Mouse (Mus musculus) CH12.LX (cell line): ENCODE results near the gene Atp6ap1l. TPM values are rescaled to one million over a fixed set of nuclear protein-coding genes. Genes with fewer than 3 reads are reported as not detected.
A peak's percentile ranks its signal among the peaks of the same experiment; 100 is the strongest.

Source experiments
- DNase-seq: peaks from one replicate; pipeline ENCODE4 v3.0.0-alpha.2; 2013; ENCODE audit errors: extremely low read depth
- H3K27ac ChIP-seq: 2 replicates; pipeline ENCODE4 v1.5.1; 2012; ENCODE audit warnings: low read depth, mild to moderate bottlenecking, control low read depth, moderate library complexity; ENCODE audit not compliant: insufficient read depth
- H3K27me3 ChIP-seq: replicated peaks from 2 replicates; pipeline ENCODE3; 2012; ENCODE audit warnings: inconsistent platforms
- H3K36me3 ChIP-seq, 2 experiments: replicated peaks in 1 of 2; 2 replicates each; pipeline versions ENCODE3 to v1.6.1; 2012; ENCODE audit warnings: inconsistent platforms in 1 of 2, low read length in 1 of 2, mild to moderate bottlenecking in 1 of 2, mixed read lengths in 1 of 2, moderate library complexity in 1 of 2; ENCODE audit not compliant: control insufficient read depth in 1 of 2, insufficient read depth in 1 of 2
- H3K4me1 ChIP-seq, 2 experiments: 2 replicates each; pipeline ENCODE4 v1.6.1; 2012; ENCODE audit warnings: inconsistent platforms in 1 of 2, moderate library complexity in 1 of 2; ENCODE audit not compliant: insufficient read depth in 2 of 2, control insufficient read depth in 1 of 2
- H3K4me2 ChIP-seq: 2 replicates; pipeline ENCODE4 v1.6.1; 2012; ENCODE audit warnings: low read depth, mild to moderate bottlenecking, control low read depth; ENCODE audit not compliant: poor library complexity, insufficient read depth, severe bottlenecking
- H3K4me3 ChIP-seq, 3 experiments: fragments of 150-350 bp in 1 of 3; sonication (generic) in 1 of 3; replicated peaks in 1 of 3; 2 replicates each; pipeline versions ENCODE3 to v1.5.1; 2011 to 2012; ENCODE audit warnings: low read depth in 2 of 3, low read length in 2 of 3, mild to moderate bottlenecking in 2 of 3, moderate library complexity in 2 of 3, control low read depth in 1 of 3, improper control_type of control experiment in 1 of 3, inconsistent platforms in 1 of 3, mixed read lengths in 1 of 3; ENCODE audit not compliant: poor library complexity in 1 of 3
- H3K79me2 ChIP-seq: replicated peaks from 2 replicates; pipeline ENCODE4 v1.6.1; 2012; ENCODE audit warnings: mild to moderate bottlenecking, moderate library complexity; ENCODE audit not compliant: control insufficient read depth, poor library complexity, insufficient read depth, severe bottlenecking; ENCODE audit errors: extremely low read depth
- H3K9ac ChIP-seq: 2 replicates; pipeline ENCODE4 v1.6.1; 2012; ENCODE audit warnings: low read depth, mild to moderate bottlenecking, control low read depth, moderate library complexity; ENCODE audit not compliant: insufficient read depth
- H3K9me3 ChIP-seq: replicated peaks from 2 replicates; pipeline ENCODE3; 2012; ENCODE audit warnings: low read length, inconsistent platforms, mixed read lengths
- BHLHE40 ChIP-seq: IDR thresholded peaks from 2 replicates; pipeline ENCODE4 v1.6.1; 2011; ENCODE audit warnings: mild to moderate bottlenecking, low read depth, low read length, improper control_type of control experiment
- CHD1 ChIP-seq: IDR thresholded peaks from 2 replicates; pipeline ENCODE4 v1.6.1; 2012; ENCODE audit warnings: low read depth, low read length, improper control_type of control experiment, inconsistent platforms
- CHD2 ChIP-seq: IDR thresholded peaks from 2 replicates; pipeline ENCODE4 v1.6.1; 2011; ENCODE audit warnings: low read length, improper control_type of control experiment
- CTCF ChIP-seq, 2 experiments: IDR thresholded peaks in 1 of 2; conservative IDR thresholded peaks in 1 of 2; 2 replicates each; pipeline ENCODE4 v1.5.1; 2011 to 2012; ENCODE audit warnings: low read depth in 2 of 2, low read length in 2 of 2, improper control_type of control experiment in 1 of 2, inconsistent platforms in 1 of 2, mild to moderate bottlenecking in 1 of 2, moderate library complexity in 1 of 2
- E2F4 ChIP-seq: IDR thresholded peaks from 2 replicates; pipeline ENCODE4 v1.6.1; 2011; ENCODE audit warnings: low read depth, low read length, improper control_type of control experiment; ENCODE audit not compliant: insufficient replicate concordance
- ELF1 ChIP-seq: IDR thresholded peaks from 2 replicates; pipeline ENCODE4 v1.6.1; 2014; ENCODE audit warnings: low read depth, mild to moderate bottlenecking, inconsistent platforms, low read length, improper control_type of control experiment
- GABPA ChIP-seq: IDR thresholded peaks from 2 replicates; pipeline ENCODE4 v1.6.1; 2012; ENCODE audit warnings: low read depth, low read length, improper control_type of control experiment, inconsistent platforms; ENCODE audit not compliant: insufficient replicate concordance
- HCFC1 ChIP-seq: IDR thresholded peaks from 2 replicates; pipeline ENCODE4 v1.6.1; 2012; ENCODE audit warnings: low read depth, mild to moderate bottlenecking, inconsistent platforms, low read length, improper control_type of control experiment
- JUN ChIP-seq: IDR thresholded peaks from 2 replicates; pipeline ENCODE4 v1.6.1; 2011; ENCODE audit warnings: low read depth, mild to moderate bottlenecking, low read length, improper control_type of control experiment, moderate library complexity; ENCODE audit not compliant: insufficient read depth
- JUND ChIP-seq: conservative IDR thresholded peaks from 2 replicates; pipeline ENCODE4 v1.6.1; 2011; ENCODE audit warnings: low read depth, low read length, improper control_type of control experiment
- MAX ChIP-seq: IDR thresholded peaks from 2 replicates; pipeline ENCODE4 v1.6.1; 2011; ENCODE audit warnings: low read length, improper control_type of control experiment
- MAZ ChIP-seq: IDR thresholded peaks from 2 replicates; pipeline ENCODE4 v1.6.1; 2012; ENCODE audit warnings: low read depth, mild to moderate bottlenecking, inconsistent platforms, low read length, improper control_type of control experiment, moderate library complexity
- MXI1 ChIP-seq: IDR thresholded peaks from 2 replicates; pipeline ENCODE4 v1.6.1; 2011; ENCODE audit warnings: mild to moderate bottlenecking, low read depth, low read length, improper control_type of control experiment
- MYC ChIP-seq: IDR thresholded peaks from 2 replicates; pipeline ENCODE4 v1.6.1; 2011; ENCODE audit warnings: low read depth, mild to moderate bottlenecking, improper control_type of control experiment, low read length
- NELFE ChIP-seq: IDR thresholded peaks from 2 replicates; pipeline ENCODE4 v1.6.1; 2011; ENCODE audit warnings: low read depth, low read length, improper control_type of control experiment
- PAX5 ChIP-seq: IDR thresholded peaks from 2 replicates; pipeline ENCODE4 v1.6.1; 2012; ENCODE audit warnings: low read length, inconsistent platforms, mixed read lengths
- POLR2AphosphoS2 ChIP-seq: IDR thresholded peaks from 2 replicates; pipeline ENCODE4 v1.6.1; 2011; ENCODE audit warnings: low read depth, low read length, improper control_type of control experiment
- TCF12 ChIP-seq: IDR thresholded peaks from 2 replicates; pipeline ENCODE4 v1.6.1; 2014; ENCODE audit warnings: low read depth, mild to moderate bottlenecking, inconsistent platforms, low read length, improper control_type of control experiment
- USF1 ChIP-seq: IDR thresholded peaks from 2 replicates; pipeline ENCODE4 v1.6.1; 2014; ENCODE audit warnings: low read depth, mild to moderate bottlenecking, inconsistent platforms, low read length, improper control_type of control experiment
- ZMIZ1 ChIP-seq: IDR thresholded peaks from 2 replicates; pipeline ENCODE4 v1.6.1; 2012; ENCODE audit warnings: low read depth, mild to moderate bottlenecking, inconsistent platforms, low read length, improper control_type of control experiment
- ZNF384 ChIP-seq: IDR thresholded peaks from 2 replicates; pipeline ENCODE4 v1.6.1; 2012; ENCODE audit warnings: low read depth, low read length, improper control_type of control experiment, inconsistent platforms
- dilution Hi-C: fragments of 300-500 bp; cut with MboI; formaldehyde crosslinking; loops from 2 replicates; pipeline ENCODE4 v1.14.3; 2020; ENCODE audit warnings: low sequenced_read_pairs; ENCODE audit not compliant: extremely low pct_unique_long_range_greater_than_20kb, extremely low pct_ligation_motif_present
- in situ Hi-C: fragments of 300-500 bp; cut with MboI; formaldehyde crosslinking; loops from 3 replicates; pipeline ENCODE4 v1.14.3; 2019; ENCODE audit warnings: low sequenced_read_pairs, low pct_ligation_motif_present, low pct_unique_long_range_greater_than_20kb, mixed read lengths
- polyA plus RNA-seq: library from polyadenylated mRNA; unstranded; fragments of >175 nt; gene quantifications from 2 replicates; pipeline ENCODE4 v1.2.1, GENCODE M21; 2012; ENCODE audit warnings: low read depth; ENCODE audit not compliant: insufficient read length
- total RNA-seq, 2 experiments: library from RNA; depleted of rRNA; stranded (reverse); fragments of 300-350 nt in 1 of 2; fragments of >200 nt in 1 of 2; gene quantifications; 2 replicates each; pipeline ENCODE4 v1.2.3; 2012 to 2014

Atp6ap1l gene
- total RNA-seq (2012; rRNA removed) (not detected in 2 replicates), total RNA-seq (2014; rRNA removed) (not detected in 2 replicates), polyA plus RNA-seq (not detected in 2 replicates)

DNA sequence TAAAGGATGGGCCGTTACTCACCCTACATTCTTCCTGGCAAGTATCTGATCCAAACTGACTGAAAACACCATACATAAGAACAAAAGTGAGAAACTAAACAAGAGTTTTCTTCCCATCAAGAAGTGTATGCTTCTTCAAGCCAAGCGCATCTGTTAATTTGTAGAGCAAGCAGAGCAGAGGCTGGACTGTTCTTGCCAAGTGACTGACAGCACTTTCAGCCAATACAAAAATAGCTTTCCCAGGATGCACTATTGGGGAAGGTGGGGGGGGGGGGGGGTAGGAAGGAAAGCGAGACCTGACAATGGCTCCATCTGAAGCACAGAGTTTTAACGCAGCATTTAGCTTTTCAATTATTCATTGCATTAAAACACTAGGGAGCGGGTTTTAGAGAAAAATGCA, at the start of gene Atp6ap1l:
TSS of gene Atp6ap1l (minus strand) at position 180 of the 400 bp plus-strand sequence.
- TF ChIP-seq MYC (no peak), JUND (no peak), POLR2AphosphoS2 (no peak), E2F4 (no peak), ELF1 (no peak), MAZ (no peak), GABPA (no peak), JUN (no peak), ZNF384 (no peak), CHD2 (no peak), USF1 (no peak), CTCF (conservative IDR thresholded peaks at IDR 0.05 in 1 of 2, IDR thresholded peaks at IDR 0.05 in 1 of 2; ENCODE audit: low read depth in 2 of 2, low read length in 2 of 2) (no peak), NELFE (no peak), TCF12 (no peak), MXI1 (no peak), BHLHE40 (no peak), CHD1 (no peak), ZMIZ1 (no peak), HCFC1 (no peak)
- no peaks in the 10 kb centered on the region for H3K27me3 ChIP-seq
- DNase-seq = no peak
- H3K9ac ChIP-seq = no peak within 1 kb of the TSS
- no peak within 1 kb of the TSS for H3K4me2 ChIP-seq
- in situ Hi-C loops = no loop called here
- dilution Hi-C loops = no loop called here
- H3K36me3 ChIP-seq = no peaks in the 10 kb centered on the region
- no peak within 1 kb of the TSS for H3K27ac ChIP-seq
- no peaks in the 10 kb centered on the region for H3K9me3 ChIP-seq
- no peak within 1 kb of the TSS for H3K4me3 ChIP-seq
- H3K79me2 ChIP-seq = no peaks in the 10 kb centered on the region
- no peaks in the 10 kb centered on the region for H3K4me1 ChIP-seq

DNA sequence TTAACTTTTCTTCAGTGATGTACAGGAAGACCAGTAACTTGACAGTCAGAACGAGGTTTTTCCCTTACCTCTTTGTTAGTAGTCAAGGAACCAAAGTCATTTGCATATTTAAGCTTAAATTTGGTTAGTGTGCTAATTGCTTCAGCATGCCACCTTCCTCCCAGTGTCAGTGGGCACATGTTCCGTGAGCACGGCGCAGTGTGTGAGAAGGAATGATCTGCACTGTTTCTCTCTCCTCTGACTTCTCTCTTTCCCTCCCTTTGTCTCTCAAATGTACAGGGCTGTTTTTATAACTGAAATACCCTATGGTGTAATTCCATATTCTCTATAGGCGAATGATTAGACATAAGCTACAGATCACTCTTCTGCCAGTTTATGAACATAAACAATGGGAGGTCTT, 34.4 kb upstream of the Atp6ap1l start:
- no peaks in the 10 kb centered on the region for H3K36me3 ChIP-seq
- no peak overlapping the region for H3K4me2 ChIP-seq
- dilution Hi-C loops (no loop called here), in situ Hi-C loops (loop anchor here (25.0 kb wide), 2 partner anchors 523 to 698 kb away; partner anchors contain the start of gene Ssbp2)
- H3K9ac ChIP-seq = no peak overlapping the region
- H3K27me3 ChIP-seq = no peaks in the 10 kb centered on the region
- peak; percentile 38 for DNase-seq
- 0 out of 2 replicates have a peak, but pooled peaks have one; percentile 24 for TF ChIP-seq BHLHE40
- TF ChIP-seq PAX5 = no peak
- TF ChIP-seq JUN = no peak
- TF ChIP-seq MAX = 0 out of 2 replicates have a peak, but pooled peaks have one; percentile 25
- H3K9me3 ChIP-seq = no peaks in the 10 kb centered on the region
- H3K4me1 ChIP-seq = peaks cover 5 to 13% of the 10 kb centered on the region in 2 experiments; a peak in 2 of 4 replicates
- no peak overlapping the region for H3K27ac ChIP-seq
- H3K79me2 ChIP-seq = no peaks in the 10 kb centered on the region
- H3K4me3 ChIP-seq = no peak overlapping the region
